Mouse (Mus musculus) left cerebral cortex, postnatal 36 days (tissue): ENCODE data around the gene Zbtb39. TPM values are rescaled to one million over a fixed set of nuclear protein-coding genes. Genes with fewer than 3 reads are reported as not detected.

ENCODE experiments used
- DNase-seq, 2 experiments: peaks; one replicate each; pipeline ENCODE4 v3.0.0; 2021 to 2022; ENCODE audit warnings: low spot score in 2 of 2, mixed read lengths in 1 of 2
- intact Hi-C: fragments of 180-260 bp; cut with DNase I; formaldehyde crosslinking; loops from one replicate; pipeline ENCODE4 v1.15.1; 2025
- total RNA-seq, 2 experiments: library from RNA; stranded (reverse); gene quantifications; 2 replicates each; pipeline ENCODE4 v1.2.3; 2021

Gene Zbtb39
- 1 to 10 TPM; 8.8 to 9.6 TPM for total RNA-seq

DNA sequence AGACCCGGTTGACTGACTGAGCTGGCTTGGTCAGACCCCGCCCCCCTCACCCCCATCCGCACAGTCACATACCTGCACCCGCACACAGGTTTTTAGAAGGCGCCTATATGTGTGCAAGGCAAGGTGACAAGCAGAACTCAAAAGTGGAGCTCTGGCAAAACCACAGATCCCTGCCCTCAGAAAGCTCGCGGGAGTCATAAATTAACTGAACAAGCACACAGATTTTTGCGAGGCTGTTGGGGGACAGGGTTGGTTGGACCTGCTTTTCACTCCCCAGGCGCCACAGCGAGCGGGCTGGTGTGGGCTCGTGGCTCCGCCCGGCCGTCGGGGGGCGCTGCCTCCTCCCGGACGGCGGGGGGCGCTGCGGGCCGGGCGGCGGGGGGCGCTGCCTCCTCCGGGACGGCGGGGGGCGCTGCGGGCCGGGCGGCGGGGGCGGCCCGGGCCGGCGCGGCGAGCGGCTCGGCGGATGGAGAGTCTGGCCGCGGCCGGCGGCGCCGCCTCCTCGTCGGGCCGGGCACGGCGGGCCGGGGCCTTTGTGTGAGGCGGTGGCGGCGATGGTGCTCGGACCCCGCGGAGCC, at the start of gene Zbtb39:
TSS of gene Zbtb39 (plus strand) at position 456 of the 578 bp plus-strand sequence.
- DNase-seq = peak in 1 of 2 experiments; percentile 78
- intact Hi-C loops = loop anchor here (1.0 to 2.0 kb wide), 2 partner anchors 44 to 198 kb away; no protein-coding TSS in a partner anchor

DNA sequence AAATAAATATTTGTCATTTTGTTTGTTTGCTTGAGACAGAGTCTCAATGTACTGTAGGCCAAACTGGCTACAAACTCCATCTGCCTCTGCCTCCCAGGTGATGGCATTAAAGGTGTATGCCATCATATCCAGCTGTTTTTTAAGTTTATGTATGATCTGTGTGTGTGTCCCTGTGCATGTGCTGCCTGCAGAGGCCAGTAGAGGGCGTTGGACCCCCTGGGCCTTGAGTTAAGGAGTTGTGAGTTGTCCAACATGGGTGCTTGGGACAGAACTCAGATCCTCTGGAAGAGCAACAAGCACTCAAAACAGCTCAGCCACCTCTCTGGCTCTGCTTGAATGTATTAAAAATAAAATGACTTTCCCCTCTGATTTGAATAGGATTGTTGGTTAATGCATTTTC, 48.3 kb upstream of the Zbtb39 start:
- no peak for DNase-seq
- intact Hi-C loops = loop anchor here (5.0 to 10.0 kb wide), 2 partner anchors 246 to 314 kb away; partner anchors contain the start of gene Hsd17b6

DNA sequence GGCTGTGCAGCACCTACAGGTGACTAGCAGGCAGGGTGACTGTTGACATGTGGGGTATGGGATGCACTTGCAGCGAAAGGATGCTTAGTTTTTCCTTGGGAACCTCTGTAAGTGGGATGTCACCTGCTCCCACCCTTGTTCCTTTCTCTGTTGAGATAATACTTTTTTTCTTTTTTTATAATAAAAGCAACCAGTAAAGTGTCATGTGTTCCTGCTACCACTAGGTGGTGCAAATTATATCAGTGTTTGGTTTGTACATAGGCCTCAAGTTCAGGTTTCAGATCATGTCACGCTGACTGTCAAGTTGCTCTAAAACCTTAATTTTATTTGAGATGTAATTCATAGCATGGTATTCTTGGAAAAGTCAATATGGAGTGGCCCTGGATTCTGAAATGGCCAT, 44.7 kb upstream of the Zbtb39 start:
- DNase-seq = no peak
- intact Hi-C loops = loop anchor here (2.0 to 10.0 kb wide), 3 partner anchors 44 to 310 kb away; partner anchors contain the start of genes Hsd17b6 and Zbtb39

DNA sequence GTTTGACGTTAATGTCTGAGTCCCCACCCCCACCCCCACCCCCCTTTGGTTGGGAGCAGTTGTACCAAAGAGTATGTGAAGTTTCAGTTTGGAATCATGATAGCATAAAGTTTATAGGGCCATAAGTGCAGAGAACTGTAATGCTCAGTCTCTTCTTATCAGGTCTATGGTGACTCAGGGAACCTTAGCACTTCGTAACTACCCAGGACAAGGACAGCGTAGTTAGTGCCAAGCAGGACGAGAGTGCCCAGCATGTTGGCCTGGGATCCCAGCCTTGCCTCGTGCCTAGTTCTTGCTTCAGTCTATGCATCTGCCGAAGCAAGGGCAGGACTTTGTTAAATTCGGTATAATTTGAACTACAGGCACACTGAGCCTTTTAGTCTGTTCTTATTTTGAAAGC, 43.6 kb upstream of the Zbtb39 start:
- intact Hi-C loops = loop anchor here (2.0 to 10.0 kb wide), 2 partner anchors 43 to 309 kb away; partner anchors contain the start of genes Hsd17b6 and Zbtb39
- DNase-seq = no peak

DNA sequence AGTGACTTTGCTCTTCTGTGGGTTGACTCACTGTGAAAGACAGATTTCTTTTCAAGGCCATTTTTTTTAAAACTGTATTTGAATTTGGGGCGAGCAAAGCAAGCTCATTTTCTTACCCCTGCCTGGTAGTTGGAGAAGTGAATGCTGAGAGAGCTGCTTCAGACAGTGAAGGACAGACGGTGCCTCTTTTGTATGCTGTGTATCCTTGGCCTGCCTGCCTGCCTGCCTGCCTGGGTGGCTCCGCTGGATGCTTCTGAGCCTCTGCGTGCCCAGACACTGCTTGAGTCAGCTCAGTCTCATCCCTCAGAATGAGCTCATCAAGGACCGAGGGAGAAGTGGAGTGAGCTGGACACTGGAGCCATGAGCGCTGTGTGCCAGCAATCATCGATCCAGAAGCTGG, 40.4 kb upstream of the Zbtb39 start:
- no peak for DNase-seq
- intact Hi-C loops = loop anchor here (10.0 kb wide), 1 partner anchor 306 kb away; the partner anchor contains the start of gene Hsd17b6

DNA sequence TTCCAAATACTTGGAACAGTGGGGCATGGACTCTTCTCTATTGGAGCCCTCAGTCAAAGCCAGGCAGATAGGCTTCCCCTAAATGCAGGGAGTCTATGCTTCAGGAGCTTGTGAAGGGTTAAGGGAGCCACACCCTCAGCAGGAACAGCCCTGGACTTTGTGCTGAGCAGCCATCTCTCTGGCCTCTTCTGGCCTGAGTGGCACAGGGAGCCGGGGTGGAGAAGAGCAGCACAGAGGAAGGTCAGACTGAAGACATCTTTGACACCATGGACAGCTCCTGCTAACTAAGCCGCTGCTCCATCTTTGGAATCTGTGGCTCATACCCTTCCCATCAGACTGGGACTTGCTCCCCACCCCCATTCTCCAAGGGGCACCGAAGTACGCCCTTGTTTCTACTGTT, 36.0 kb upstream of the Zbtb39 start:
- DNase-seq = no peak
- intact Hi-C loops = no loop called here

DNA sequence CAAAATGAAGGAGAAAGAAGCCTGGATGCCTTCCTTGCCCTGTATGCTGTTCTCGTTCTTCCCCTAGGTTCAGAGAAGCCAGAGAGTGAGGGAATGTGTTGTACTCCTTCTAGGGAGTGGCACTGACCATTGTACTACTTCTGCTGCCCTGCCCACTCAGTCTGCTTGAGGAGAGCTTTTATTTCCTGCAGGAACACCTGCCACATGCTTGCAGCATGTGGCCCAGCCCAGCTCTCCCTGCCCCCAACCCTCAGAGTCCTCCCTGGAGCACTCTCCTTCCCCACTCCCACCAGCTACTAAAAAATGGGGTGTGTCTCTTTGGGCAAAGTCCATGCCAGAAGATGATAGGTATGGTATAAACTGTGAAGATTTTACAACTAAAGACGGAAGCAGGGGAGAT, 35.0 kb upstream of the Zbtb39 start:
- intact Hi-C loops = no loop called here
- no peak for DNase-seq

DNA sequence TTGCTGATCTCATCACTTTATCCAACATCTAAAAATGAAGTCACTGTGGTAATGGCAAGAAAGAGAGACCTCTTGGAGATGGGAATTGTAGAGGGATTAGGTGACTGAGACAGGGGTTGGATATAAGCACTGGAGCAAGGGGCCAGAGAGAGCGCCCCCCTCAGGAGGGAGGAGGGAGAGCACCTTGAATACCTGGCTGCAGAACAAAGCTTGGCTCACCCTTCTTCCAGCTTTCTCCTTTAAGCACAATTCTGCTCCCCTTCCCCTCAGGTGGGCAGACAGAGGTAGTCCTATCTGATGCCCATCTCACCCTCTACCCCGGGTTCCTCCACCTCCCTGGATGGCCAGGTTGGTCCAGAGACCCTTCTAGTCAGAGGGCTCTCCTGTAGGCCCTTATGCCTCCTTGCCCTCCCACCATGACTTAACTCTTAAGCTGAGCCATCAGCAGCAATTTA, 34.5 kb upstream of the Zbtb39 start, which contains the start of gene Myo1a:
TSS of gene Myo1a (plus strand) at position 405 of the 455 bp plus-strand sequence.
- intact Hi-C loops = no loop called here
- no peak for DNase-seq

DNA sequence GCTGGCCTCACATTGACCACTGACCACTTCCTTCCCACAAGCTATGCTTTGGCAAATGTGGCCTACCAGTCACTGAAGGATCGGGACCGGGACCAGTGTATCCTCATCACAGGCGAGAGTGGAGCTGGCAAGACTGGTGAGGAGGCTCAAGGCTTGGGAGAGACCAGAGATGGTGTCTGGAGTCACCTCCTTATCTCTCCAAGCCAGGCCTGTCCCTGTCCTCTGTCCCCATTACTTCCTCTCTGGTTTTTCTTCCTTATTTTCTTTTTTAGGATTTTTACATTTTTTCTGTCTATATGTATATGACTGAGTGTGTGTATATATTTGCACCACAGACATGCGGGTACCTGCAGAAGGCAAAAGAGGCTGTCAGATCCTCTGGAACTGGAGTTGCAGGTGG, 33.6 kb upstream of the Zbtb39 start:
- DNase-seq = no peak
- intact Hi-C loops = no loop called here

DNA sequence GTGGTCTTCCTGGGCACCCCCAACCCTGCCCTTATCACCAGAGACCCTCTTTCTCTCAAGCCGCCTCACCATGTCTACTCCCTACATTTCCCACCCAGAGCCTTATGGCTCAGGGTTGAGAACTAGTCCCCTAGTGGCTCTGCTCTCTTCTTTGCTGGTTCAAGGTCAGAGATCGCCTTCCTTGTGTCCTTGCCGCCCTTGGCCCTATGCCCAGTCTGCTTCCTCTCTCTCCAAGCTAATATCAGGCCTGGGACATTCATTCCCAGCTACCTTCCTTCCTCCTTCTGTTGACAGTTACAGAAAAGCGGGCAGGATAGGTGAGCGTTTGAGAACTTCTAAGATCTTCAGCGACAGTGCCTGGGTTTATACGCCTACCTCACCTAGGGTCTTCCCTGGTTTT, 31.6 kb upstream of the Zbtb39 start:
- DNase-seq = no peak
- intact Hi-C loops = no loop called here

DNA sequence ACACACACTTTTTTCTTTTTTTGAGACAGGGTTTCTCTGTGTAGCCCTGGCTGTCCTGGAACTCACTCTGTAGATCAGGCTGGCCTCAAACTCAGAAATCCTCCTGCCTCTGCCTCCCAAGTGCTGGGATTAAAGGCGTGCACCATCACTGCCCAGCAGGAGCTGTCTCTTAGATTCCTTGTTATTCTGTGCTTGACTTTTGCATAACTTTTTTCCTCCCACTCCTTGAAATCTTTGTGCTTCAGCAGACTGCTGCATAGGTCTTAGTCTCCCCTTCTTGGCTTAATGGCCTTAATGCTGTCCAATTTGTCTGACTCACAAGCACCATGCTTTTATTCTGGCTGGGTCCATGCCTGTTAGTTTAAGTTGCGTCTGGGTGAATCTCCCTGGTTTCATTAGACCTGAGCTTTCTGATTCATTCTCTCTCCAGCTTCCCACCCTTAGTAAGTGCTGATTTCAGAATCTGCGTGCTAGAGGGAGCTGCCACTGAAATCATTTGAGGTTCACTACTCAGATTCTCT, 30.4 kb upstream of the Zbtb39 start:
- no peak for DNase-seq
- intact Hi-C loops = no loop called here

DNA sequence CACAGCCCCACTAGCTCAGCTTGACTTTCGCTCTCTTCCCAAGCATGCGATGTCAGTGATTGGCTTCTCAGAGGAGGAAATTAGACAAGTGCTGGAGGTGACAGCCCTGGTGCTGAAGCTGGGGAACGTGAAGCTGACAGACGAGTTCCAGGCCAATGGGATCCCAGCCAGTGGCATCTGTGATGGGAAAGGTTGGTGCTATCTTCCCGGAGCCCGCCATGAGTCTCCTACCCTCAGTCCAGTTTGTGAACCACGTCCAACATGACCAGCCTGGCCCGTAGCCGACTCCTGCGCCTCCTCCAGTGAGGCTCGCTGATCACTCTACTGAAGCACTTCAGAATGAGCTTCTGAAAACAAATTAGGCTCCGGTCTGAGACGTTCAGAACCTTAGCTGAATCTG, 29.0 kb upstream of the Zbtb39 start:
- intact Hi-C loops = no loop called here
- DNase-seq = no peak

DNA sequence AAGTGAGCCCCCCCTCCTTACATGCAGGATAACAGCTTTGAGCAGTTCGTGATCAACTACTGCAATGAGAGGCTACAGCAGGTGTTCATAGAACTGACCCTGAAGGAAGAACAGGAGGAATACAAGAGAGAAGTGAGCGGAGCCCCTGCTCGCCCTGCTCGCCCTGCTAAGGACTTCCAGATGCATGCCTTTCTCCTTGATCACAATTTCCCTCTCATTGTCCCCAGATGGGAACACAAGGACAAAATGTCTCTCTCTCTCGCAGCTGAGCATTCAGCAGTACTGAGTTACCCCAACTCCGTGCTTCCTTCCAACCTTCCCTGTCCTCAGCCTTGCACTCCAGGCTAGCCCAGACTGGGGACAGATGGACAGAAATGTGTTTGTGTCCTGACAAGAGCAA, 26.6 kb upstream of the Zbtb39 start:
- intact Hi-C loops = no loop called here

DNA sequence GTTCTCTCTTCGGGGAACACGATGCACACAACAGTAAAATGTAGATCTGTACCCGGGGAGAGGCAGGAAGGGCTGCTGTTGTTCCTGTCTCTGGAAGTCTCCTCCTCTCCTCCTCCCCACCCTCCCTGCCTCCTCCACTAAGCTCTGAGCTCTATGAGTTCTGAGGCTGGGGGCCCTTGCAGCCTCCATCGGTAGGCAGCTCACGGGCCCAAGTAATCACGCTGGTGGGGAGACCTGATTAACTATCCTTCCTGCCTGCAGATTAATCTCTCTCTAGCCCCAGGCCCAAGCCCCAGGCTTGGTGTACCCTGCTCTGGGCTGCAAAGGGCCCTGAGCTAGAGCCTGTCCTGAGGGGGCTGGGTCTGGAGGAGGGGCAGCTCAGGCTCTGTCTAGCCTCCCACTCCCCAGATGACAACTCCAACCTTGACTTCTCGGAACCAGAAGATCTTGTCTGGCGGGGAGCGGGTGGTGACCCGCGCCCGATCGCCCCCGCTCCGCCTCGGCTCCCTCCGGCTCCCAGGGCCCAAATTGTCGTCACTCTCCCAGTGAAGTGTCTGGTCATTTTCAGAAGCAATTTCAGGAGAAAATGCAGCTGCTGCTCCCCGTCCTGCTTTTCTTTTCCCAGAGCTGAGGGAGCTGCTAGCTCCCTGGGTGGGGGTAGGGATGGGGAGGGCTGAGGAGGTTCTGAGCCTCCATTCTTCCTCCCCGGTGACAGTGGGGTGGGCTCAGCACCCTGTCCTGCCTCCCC, 17.5 kb upstream of the Zbtb39 start:
- intact Hi-C loops = no loop called here
- peak in 1 of 2 experiments; percentile 13 for DNase-seq

More for the DNA sequence above, 26.6 kb upstream of the Zbtb39 start:
- DNase-seq = no peak

DNA sequence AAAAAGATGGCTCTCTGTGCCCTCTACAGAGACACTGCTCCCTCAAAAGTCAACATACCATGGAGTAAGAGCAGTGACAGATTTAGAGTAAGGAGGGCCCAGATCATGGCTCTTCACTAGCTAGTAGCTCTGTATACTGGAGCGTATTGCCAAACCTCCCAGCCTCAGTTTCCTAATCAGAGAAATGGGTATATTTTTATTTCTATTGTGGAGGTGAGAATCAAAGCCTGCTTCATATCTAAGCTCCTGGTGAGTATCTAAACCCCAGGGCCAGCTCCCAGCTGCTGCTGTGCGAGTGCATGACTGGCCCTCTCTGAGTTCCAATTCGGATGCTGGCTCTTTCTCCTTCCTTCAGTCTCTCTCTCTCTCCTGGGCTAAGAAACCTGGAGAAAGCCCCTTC, 15.2 kb upstream of the Zbtb39 start, which contains the start of gene Tac2:
TSS of gene Tac2 (plus strand) at position 301 of the 400 bp plus-strand sequence.
- DNase-seq = no peak
- intact Hi-C loops = no loop called here

DNA sequence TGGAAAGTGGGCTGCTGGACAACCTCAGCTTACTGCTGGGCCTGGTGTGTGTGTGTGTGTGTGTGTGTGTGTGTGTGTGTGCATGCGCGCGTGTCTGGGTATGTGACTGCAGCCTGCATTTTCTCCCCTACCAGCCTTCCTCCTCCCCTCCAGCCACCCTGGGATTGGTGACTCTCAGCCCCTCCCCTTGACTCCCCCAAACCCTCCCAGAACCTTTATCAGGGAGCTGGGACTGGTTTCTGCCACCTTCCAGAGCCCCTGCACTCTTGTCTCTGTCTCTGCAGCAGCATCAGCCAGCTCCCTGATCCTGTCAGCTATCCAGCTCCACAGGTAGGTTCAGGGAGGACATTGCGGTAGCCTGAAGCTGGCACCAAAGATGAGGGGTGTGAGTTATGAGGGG, 14.2 kb upstream of the Zbtb39 start:
- intact Hi-C loops = no loop called here
- DNase-seq = no peak

DNA sequence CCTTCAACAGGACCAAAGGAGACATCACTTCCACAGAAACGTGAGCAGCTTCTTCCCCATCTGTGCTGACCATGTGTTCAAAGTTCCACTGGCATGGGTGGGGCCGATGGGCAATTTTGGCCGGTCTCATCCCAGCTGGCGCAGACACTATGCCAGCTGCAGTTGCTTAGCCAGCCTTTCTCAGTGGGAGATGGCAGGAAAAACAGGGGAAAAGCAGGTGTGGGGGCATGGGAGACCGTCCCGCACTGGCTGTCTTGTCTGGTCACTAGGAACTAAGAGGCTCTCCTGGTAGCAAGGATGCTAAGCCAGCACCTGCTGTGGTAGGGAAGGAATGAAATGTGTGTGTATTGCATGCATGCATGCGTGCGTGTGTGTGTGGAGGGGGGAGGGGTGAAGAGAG, 10.9 kb upstream of the Zbtb39 start:
- peak; percentile 36 to 43 for DNase-seq
- intact Hi-C loops = no loop called here

DNA sequence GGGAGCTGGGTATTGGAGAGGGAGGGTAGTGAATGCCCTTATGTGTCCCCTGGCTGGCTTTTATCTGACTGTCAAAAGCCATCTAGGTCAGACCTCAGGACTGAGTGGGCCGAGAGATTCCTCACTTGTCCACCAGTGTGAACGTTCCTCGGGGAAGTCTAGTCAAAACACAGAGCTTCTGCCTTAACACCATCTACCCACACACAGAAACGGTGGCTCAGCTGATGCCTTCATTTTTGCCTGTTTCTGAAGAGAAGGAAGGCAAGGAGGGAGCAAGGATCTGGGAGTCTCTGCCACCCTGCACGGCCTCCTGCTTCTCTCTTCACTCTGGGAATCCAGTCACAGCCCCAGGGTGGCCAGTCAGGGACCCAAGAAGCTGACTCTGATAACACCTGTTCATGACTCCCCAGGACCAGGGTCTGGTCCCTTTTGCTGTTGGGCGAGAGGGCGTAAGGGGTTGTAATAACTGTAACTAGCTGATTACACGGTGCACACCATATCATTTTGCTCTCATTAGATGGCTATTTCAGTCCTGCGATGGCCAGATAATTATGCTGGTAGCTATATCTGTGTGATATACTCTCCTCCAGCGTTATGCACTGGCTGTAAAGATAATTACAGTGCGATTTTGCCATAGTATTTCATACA, 8.9 kb upstream of the Zbtb39 start:
- peak in 1 of 2 experiments; percentile 21 for DNase-seq
- intact Hi-C loops = loop anchor here (5.0 kb wide), 2 partner anchors 53 to 88 kb away; partner anchors contain the start of gene Stat6

DNA sequence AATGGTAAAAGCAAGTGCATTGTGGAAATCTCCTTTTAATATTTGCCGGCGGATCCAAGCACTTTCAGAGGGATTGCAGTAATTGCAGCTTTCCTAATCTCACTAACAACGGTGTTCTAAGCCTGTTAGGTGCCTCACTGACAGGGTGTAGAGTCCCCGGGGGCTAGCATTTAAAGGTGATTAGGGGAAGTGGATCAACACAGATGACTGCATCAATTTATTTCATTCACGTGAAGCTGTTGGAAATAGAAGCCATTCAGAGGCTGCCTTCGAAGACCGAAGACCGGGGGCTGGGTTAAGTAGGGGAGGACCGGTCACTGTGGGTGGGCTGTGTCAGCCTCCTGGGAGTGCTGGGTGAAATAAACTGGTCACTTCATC, 8.4 kb upstream of the Zbtb39 start:
- no peak for DNase-seq
- intact Hi-C loops = loop anchor here (5.0 kb wide), 2 partner anchors 54 to 89 kb away; partner anchors contain the start of gene Stat6

DNA sequence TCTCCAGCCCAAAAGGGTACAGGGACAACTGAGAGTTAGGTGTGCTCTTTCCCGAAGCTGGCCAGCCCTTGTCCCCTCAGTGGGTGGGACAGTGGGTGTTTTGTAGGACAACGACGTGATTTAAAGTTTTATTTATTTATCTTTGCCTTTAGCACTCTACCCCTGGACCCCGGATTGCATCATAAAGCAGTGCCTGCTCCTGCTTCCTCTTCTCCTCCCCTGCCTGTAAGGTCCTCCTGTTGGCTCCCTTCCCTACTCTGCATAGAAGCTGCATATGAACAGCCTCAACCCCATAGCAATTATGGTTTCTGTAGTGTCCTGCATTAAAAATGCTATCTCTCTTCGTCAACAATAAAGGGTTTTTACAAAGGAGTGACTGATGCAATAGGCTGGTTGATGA, 7.9 kb upstream of the Zbtb39 start:
- no peak for DNase-seq
- intact Hi-C loops = loop anchor here (5.0 kb wide), 2 partner anchors 54 to 89 kb away; partner anchors contain the start of gene Stat6
